Mouse (Mus musculus) layer of hippocampus, postnatal 36 days (tissue): ENCODE results near the gene Cyb5d2. TPM values are rescaled to one million over a fixed set of nuclear protein-coding genes. Genes with fewer than 3 reads are reported as not detected.
"Not testable (repeated sequence)": the region's sequence is repeated elsewhere in the genome, so short reads cannot be mapped to it uniquely, and the experiment has no call there.

Experiments used
- DNase-seq, 2 experiments: peaks; one replicate each; pipeline ENCODE4 v3.0.0; 2022
- total RNA-seq, 2 experiments: library from RNA; stranded (reverse); gene quantifications; 2 replicates each; pipeline ENCODE4 v1.2.3; 2021

Cyb5d2 gene
- total RNA-seq, 2 experiments from 2014 or later, result 18.6 to 22.8 TPM

- DNase-seq, result not testable (repeated sequence)
Measured at GRCm38 (mm10) chr11:72772611-72773010, 23.3 kb downstream of the Cyb5d2 start.

- no peak for DNase-seq
Measured at GRCm38 (mm10) chr11:72771461-72771860, 24.5 kb downstream of the Cyb5d2 start.

GRCm38 (mm10) chr11:72770816-72771215 lies 25.1 kb downstream of the Cyb5d2 start:
- no peak for DNase-seq

- no peak for DNase-seq
Measured at GRCm38 (mm10) chr11:72770324-72770723, 25.6 kb downstream of the Cyb5d2 start.

- DNase-seq, result no peak
Measured at GRCm38 (mm10) chr11:72769061-72769460, 26.9 kb downstream of the Cyb5d2 start.

GRCm38 (mm10) chr11:72767716-72768115 lies 28.2 kb downstream of the Cyb5d2 start:
- DNase-seq, result no peak

- peak in 1 of 2 experiments; percentile 12 for DNase-seq
Measured at GRCm38 (mm10) chr11:72764270-72764669, 31.7 kb downstream of the Cyb5d2 start.

- DNase-seq, result no peak
Measured at GRCm38 (mm10) chr11:72760781-72761180, 35.2 kb downstream of the Cyb5d2 start.

GRCm38 (mm10) chr11:72759581-72759980 lies 36.4 kb downstream of the Cyb5d2 start:
- no peak for DNase-seq

GRCm38 (mm10) chr11:72758316-72758715 lies 37.6 kb downstream of the Cyb5d2 start:
- no peak for DNase-seq

- DNase-seq, result no peak
Measured at GRCm38 (mm10) chr11:72751956-72752355, 44.0 kb downstream of the Cyb5d2 start.

GRCm38 (mm10) chr11:72739048-72739447 lies 56.9 kb downstream of the Cyb5d2 start:
- no peak for DNase-seq

GRCm38 (mm10) chr11:72737517-72737916 lies 58.4 kb downstream of the Cyb5d2 start:
- not testable (repeated sequence) for DNase-seq

- no peak for DNase-seq
Measured at GRCm38 (mm10) chr11:72736320-72736719, 59.6 kb downstream of the Cyb5d2 start.

GRCm38 (mm10) chr11:72735519-72735860 lies 60.5 kb downstream of the Cyb5d2 start:
- DNase-seq, result no peak

GRCm38 (mm10) chr11:72734840-72735518 lies 61.0 kb downstream of the Cyb5d2 start:
- DNase-seq, result no peak

- DNase-seq, result no peak
Measured at GRCm38 (mm10) chr11:72733736-72734135, 62.2 kb downstream of the Cyb5d2 start.

Other genes starting within 250 kb of the Cyb5d2 start
- under 1 TPM; 0.25 to 0.30 TPM for gene Spns3, start 245.6 kb downstream of the Cyb5d2 start, total RNA-seq
- 10 to 100 TPM; 47.7 to 49.7 TPM for gene Ube2g1, start 188.9 kb downstream of the Cyb5d2 start, total RNA-seq
- gene Ankfy1, start 106.1 kb downstream of the Cyb5d2 start, total RNA-seq, result 10 to 100 TPM; 36.3 to 41.9 TPM
- gene Zzef1, start 84 bp upstream of the Cyb5d2 start, total RNA-seq, result 10 to 100 TPM; 42.1 to 51.0 TPM
- gene Atp2a3, start 165.0 kb upstream of the Cyb5d2 start, total RNA-seq, result 1 to 10 TPM; 4.3 to 5.7 TPM
- gene P2rx1, start 203.0 kb upstream of the Cyb5d2 start, total RNA-seq, result under 1 TPM; 0.46 to 0.62 TPM
- gene Camkk1, start 222.9 kb upstream of the Cyb5d2 start, total RNA-seq, result 100 to 1,000 TPM; 157 to 161 TPM